Mouse (Mus musculus) granulocyte monocyte progenitor cell, adult 5-6 weeks (primary cell): ENCODE results near the gene Nell2. TPM values are rescaled to one million over a fixed set of nuclear protein-coding genes. Genes with fewer than 3 reads are reported as not detected.
"Not testable (repeated sequence)": the region's sequence is repeated elsewhere in the genome, so short reads cannot be mapped to it uniquely, and the experiment has no call there.

Source experiments
- ATAC-seq: replicated peaks from 2 replicates; pipeline ENCODE4 v1.8.0; 2016; ENCODE audit warnings: mild to moderate bottlenecking, moderate TSS enrichment, inconsistent platforms; ENCODE audit not compliant: poor library complexity, severe bottlenecking
- total RNA-seq, 2 experiments: library from RNA; stranded (forward) in 1 of 2; stranded (reverse) in 1 of 2; fragments of 200-712, 200-1000 nt in 1 of 2; fragments of >200 nt in 1 of 2; fragmentation: Nextera tagmentation in 1 of 2; gene quantifications; 2 replicates each; pipeline ENCODE4 v1.2.3; 2014 to 2017

The Nell2 gene
- total RNA-seq, 2 experiments from 2014 or later, result not detected

GRCm38 (mm10) chr15:95259671-95260450, 268.5 kb downstream of the Nell2 start:
- no peak for ATAC-seq

GRCm38 (mm10) chr15:95257131-95257530, 271.2 kb downstream of the Nell2 start:
- ATAC-seq, result no peak

DNA sequence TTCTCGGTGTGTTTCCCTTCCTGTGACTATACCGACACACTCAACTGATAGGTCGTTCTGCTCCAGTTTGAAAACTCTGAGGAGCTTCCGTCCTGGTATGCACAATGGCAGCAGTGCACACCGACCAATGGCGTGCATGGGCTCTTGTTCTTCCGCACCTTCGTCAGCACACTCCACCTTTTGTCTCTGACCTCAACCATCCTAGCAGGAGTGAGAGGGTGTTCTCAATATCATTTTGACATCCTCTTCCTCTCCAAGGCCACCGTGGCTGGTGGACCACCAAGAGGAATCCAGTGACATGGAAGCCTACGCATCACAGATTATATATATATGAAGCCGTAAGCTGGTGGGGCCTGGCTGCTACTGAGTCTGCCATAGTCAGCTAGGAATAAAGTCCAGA, 282.8 kb downstream of the Nell2 start:
- no peak for ATAC-seq

GRCm38 (mm10) chr15:95243876-95244275, 284.5 kb downstream of the Nell2 start:
- no peak for ATAC-seq

GRCm38 (mm10) chr15:95241161-95241560, 287.2 kb downstream of the Nell2 start:
- no peak for ATAC-seq

DNA sequence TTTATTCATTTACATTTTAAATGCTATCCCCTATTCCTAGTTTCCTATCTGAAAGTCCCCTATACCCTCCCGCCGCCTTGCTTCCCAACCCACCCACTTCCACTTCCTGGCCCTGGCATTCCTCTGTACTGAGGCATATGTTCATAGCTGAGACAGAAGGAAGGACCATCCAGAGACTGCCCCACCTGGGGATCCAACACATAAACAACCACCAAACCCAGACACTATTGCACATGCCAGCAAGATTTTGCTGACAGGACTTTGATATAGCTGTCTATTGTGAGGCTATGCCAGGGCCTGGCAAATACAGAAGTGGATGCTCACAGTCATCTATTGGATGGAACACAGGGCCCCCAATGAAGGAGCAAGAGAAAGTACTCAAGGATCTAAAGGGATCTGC, 291.3 kb downstream of the Nell2 start:
- not testable (repeated sequence) for ATAC-seq

- no peak for ATAC-seq
These were observed 291.9 kb downstream of the Nell2 start for GRCm38 (mm10) chr15:95236509-95236908.

DNA sequence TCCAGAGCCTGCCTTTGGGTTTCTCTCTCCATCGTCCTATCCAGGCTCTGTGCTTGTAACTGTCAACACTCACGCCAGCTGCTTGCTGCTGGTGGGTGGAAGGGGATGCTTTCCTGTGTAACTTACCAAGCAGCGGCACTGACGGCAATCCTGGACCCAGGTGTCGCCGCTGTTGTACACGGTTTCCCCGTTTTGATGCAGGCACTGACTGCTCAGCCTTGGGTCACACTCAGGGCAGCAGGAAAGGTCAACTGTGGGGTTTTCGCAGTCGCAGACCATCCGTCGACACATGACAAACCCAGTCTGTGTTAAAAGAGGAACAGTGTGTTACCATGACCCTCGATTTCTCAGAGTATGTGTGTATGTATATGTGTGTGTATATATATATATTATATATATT, 297.2 kb downstream of the Nell2 start:
- ATAC-seq, result no peak

DNA sequence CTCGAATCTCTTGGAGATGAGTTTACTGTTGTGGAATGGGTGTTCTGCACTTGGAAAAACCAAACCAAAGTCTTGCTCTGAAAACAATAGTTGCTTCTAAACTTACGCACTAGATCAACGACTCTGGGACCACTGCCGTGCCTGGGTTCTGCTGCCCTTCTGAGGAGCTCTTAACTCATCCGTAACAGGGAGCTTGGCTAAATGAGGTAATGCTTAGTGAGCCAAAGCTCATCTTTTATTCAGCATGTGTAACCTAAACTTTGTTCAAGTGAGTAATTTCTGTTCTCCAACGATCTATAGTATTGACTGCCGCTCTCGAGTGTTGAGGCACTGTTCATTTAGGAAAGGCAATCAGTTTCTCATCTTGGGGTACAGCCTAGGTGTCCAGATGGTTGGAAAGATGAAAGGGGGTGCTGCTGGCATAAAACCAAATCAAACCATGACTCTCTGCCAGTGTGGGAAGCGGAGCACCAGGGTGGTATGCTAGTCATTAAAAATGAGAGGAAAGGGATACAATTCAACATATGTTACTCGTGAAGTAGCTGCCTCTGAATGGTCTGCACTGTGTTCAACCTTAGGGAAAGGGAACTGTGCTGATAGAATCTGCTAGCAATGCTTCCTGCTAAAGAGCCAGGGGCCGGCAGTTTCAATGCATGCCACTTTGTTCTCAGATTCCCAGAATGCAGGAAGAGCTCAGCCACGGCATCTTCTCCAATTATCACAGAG, 311.6 kb downstream of the Nell2 start:
- ATAC-seq, result no peak

DNA sequence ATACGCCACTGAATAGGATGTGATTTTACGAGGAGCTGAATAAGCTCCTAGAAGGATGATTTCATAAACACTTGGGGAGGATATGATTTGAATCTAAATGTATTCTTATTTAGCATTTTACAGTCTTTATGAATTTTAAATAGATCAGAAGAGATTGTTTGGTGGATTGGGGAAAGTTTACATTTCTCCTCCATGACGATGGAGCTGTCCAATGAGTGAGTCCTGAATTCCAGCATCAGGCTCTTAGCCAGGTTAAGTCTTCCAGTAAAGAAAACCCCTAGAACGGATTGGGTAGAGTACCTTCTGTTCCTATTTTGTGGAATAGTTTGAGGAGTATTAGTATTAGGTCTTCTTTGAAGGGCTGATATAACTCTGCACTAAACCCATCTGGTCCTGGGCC, 317.8 kb downstream of the Nell2 start:
- no peak for ATAC-seq

- no peak for ATAC-seq
These were observed 319.2 kb downstream of the Nell2 start for GRCm38 (mm10) chr15:95209186-95209585.

GRCm38 (mm10) chr15:95193661-95194280, 334.6 kb downstream of the Nell2 start:
- no peak for ATAC-seq

DNA sequence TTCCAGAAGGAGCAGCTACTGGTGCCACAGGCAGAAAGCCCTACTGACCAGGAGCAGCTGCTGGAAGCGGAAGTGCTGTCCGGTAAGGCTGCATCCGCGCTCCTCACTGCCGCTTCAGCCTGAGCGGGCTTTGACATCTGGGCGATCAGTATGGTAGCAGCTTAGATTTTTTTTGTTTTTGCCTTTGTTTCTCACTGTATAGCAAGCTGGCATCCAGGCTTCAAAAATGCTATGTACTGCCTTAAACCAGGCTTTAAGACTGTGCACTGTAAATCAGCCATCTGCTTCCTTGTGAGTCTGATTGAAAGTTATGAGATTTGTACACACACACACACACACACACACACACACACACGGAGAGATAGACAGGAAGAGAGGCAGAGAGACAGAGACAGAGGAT, 335.4 kb downstream of the Nell2 start:
- no peak for ATAC-seq

DNA sequence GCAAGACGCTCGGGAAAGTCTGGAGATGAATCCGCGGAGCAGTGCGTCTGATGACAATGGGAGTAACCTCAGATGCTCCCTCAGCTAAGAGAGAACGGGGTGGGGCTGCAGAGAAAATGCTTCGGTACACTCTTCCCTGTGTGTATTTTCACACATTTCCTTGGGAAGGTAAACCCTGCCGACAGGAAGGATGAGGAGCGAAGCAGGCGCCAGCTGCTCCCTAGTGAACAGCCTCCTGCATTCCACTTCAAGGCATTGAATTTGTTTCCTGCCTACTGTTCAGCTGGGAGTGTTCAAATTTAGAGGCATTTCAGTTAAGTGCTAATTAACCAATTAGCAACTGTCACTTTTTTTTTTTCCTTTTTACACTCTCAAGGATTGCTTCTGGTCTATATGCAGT, 342.1 kb downstream of the Nell2 start:
- ATAC-seq, result no peak

DNA sequence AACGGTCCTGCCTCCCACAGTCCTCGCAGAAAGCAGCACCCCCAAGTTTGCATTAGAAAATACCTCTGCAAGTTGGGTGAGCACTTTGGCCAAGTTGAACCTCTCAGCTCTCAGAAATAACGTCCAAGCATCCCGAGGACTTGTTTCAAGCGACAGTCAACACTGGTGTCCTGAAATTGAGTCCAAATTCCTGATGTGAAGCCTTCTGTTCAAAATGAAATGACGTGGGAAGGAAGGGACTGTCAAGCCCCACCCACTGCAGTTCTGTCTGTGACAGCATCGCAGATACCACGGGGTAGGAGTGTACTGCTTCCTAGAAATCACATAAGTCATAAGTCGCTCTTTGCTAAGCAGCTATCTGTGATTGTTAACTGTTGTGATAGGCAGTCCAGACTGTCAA, 342.9 kb downstream of the Nell2 start:
- ATAC-seq, result no peak

DNA sequence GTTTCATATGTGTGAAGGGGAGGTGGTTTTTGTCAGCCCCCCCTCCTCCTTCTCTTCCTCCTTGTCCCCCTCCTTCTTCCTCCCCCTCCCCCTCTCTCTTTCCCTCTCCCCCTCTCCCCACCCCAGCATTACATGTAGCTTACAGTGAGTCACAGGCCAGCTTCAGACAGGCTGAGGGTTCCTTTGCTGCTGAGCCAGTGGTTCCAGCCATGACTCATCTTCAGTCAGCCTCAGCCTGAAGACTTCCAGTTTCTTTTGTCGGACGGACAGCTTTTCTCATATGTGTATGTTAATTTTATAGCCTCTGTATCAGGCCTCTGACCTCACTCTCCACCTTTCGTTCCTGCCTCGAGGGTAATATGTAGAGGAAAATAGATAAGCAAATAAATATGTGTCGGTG, 344.9 kb downstream of the Nell2 start:
- no peak for ATAC-seq

DNA sequence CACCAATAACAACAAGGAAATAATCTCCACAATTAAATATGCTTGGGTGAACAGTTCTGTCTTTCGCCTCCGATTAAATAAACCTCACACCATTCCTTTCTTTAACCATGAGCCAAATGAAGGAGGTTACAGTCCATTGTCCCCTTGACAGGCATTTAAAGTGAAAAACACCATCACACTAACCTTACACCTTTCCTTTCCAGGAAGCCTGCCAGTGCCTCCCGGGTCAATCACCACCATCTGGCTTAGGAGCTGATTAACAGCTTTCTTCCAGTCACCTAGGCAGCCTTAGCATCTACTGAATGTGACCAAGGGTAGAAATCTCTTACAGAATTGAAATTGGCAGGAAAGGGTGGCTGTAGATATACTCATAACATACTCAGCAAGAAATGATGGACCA, 371.5 kb downstream of the Nell2 start:
- ATAC-seq, result no peak

DNA sequence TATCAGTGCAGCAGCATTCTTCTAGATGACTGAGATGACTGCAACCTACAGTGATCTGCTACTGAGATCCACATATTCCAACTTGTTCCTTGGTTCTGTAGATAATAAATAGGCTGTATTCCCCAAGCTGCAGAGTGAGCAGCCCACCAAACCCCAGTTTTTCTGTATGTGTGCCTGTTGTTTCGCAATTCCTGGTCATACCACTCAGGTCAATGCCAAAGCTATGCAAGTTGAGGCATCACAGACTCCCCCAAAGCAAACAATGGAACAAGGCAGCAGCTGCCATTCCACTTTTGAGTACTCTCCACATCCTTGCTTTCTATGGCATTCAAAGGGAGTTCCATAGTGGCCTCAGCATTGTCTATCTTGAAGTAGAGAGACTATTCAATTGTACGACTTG, 383.2 kb downstream of the Nell2 start:
- ATAC-seq, result no peak

DNA sequence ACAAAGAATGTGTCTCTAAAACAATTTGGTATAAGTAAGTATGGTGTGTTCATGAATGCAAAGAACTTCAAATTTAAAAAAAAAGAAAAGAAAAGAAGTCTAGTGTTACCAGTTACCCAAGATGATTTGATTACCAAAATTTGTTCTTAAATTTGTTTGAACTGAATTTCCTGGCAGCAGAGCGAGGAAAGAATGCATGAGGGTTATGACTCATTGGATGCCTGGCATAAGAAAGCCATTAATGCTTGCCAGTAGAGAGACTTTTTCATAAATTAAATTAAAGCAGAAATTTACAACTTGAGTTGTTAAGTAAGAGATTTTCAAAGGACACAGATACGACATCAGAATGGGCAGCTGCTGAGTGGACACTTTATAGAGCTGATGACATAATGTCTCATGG, 384.2 kb downstream of the Nell2 start:
- no peak for ATAC-seq

- no peak for ATAC-seq
These were observed 389.5 kb downstream of the Nell2 start for GRCm38 (mm10) chr15:95138709-95139409.
